Mouse (Mus musculus): ENCODE results near the gene Enpp3. TPM values are rescaled to one million over a fixed set of nuclear protein-coding genes. Genes with fewer than 3 reads are reported as not detected.

Enpp3 gene
- polyA plus RNA-seq, 1 experiment = 74.7 TPM

- Histone ChIP-seq H3K27me3 (ENCODE audit: control insufficient read depth, insufficient read depth, low read length, poor library complexity, severe bottlenecking) (no peaks in the 10 kb centered on the region), H3K4me3 (ENCODE audit: low read depth, low read length) (no peak overlapping the region), H3K27ac (ENCODE audit: insufficient read depth, low read length) (no peak overlapping the region), H3K36me3 (ENCODE audit: control insufficient read depth, insufficient read depth, low read length, poor library complexity, severe bottlenecking) (peaks cover 24% of the 10 kb centered on the region), H3K9me3 (replicated peaks; ENCODE audit: control insufficient read depth, insufficient read depth, low read length, poor library complexity, severe bottlenecking) (no peaks in the 10 kb centered on the region), H3K4me1 (ENCODE audit: control insufficient read depth, insufficient read depth, low read length) (peaks cover 7% of the 10 kb centered on the region), H3K9ac (ENCODE audit: low read depth, poor library complexity, severe bottlenecking) (no peak overlapping the region)
- TF ChIP-seq CTCF (IDR thresholded peaks at IDR 0.05; ENCODE audit: low read depth, low read length) = no peak
- TF ChIP-seq POLR2A (IDR thresholded peaks at IDR 0.05; ENCODE audit: insufficient read depth, low read length) = no peak
- TF ChIP-seq EP300 (IDR thresholded peaks at IDR 0.05; ENCODE audit: insufficient read depth, low read depth, low read length) = no peak
Observed at GRCm38 (mm10) chr10:24801796-24802195, 40.8 kb downstream of the Enpp3 start.

GRCm38 (mm10) chr10:24797246-24797645 lies 45.4 kb downstream of the Enpp3 start:
- Histone ChIP-seq H3K9ac (ENCODE audit: low read depth, poor library complexity, severe bottlenecking) (no peak overlapping the region), H3K4me1 (ENCODE audit: control insufficient read depth, insufficient read depth, low read length) (peaks cover 2% of the 10 kb centered on the region)
- TF ChIP-seq CTCF (IDR thresholded peaks at IDR 0.05; ENCODE audit: low read depth, low read length) (peak; percentile 54), POLR2A (IDR thresholded peaks at IDR 0.05; ENCODE audit: insufficient read depth, low read length) (no peak)

GRCm38 (mm10) chr10:24792756-24793155 lies 49.9 kb downstream of the Enpp3 start:
- Histone ChIP-seq H3K27ac (ENCODE audit: insufficient read depth, low read length) (no peak overlapping the region), H3K4me1 (ENCODE audit: control insufficient read depth, insufficient read depth, low read length) (no peaks in the 10 kb centered on the region), H3K9ac (ENCODE audit: low read depth, poor library complexity, severe bottlenecking) (no peak overlapping the region), H3K9me3 (replicated peaks; ENCODE audit: control insufficient read depth, insufficient read depth, low read length, poor library complexity, severe bottlenecking) (no peaks in the 10 kb centered on the region), H3K27me3 (ENCODE audit: control insufficient read depth, insufficient read depth, low read length, poor library complexity, severe bottlenecking) (no peaks in the 10 kb centered on the region; the same call in 1 of the 2 replicates), H3K4me3 (ENCODE audit: low read depth, low read length) (no peak overlapping the region), H3K36me3 (ENCODE audit: control insufficient read depth, insufficient read depth, low read length, poor library complexity, severe bottlenecking) (peaks cover 13% of the 10 kb centered on the region)
- TF ChIP-seq POLR2A (IDR thresholded peaks at IDR 0.05; ENCODE audit: insufficient read depth, low read length) (no peak), CTCF (IDR thresholded peaks at IDR 0.05; ENCODE audit: low read depth, low read length) (no peak), EP300 (IDR thresholded peaks at IDR 0.05; ENCODE audit: insufficient read depth, low read depth, low read length) (no peak)

More at GRCm38 (mm10) chr10:24797246-24797645, 45.4 kb downstream of the Enpp3 start:
- H3K36me3 ChIP-seq (ENCODE audit: control insufficient read depth, insufficient read depth, low read length, poor library complexity, severe bottlenecking) = peaks cover 17% of the 10 kb centered on the region
- H3K27ac ChIP-seq (ENCODE audit: insufficient read depth, low read length) = no peak overlapping the region
- no peaks in the 10 kb centered on the region; the same call in 1 of the 2 replicates for H3K27me3 ChIP-seq (ENCODE audit: control insufficient read depth, insufficient read depth, low read length, poor library complexity, severe bottlenecking)
- no peak overlapping the region for H3K4me3 ChIP-seq (ENCODE audit: low read depth, low read length)
- no peaks in the 10 kb centered on the region for H3K9me3 ChIP-seq (replicated peaks; ENCODE audit: control insufficient read depth, insufficient read depth, low read length, poor library complexity, severe bottlenecking)

GRCm38 (mm10) chr10:24789747-24790545 lies 52.7 kb downstream of the Enpp3 start:
- H3K36me3 ChIP-seq (ENCODE audit: control insufficient read depth, insufficient read depth, low read length, poor library complexity, severe bottlenecking) = peaks cover 7% of the 10 kb centered on the region; the same call in 1 of the 2 replicates
- no peaks in the 10 kb centered on the region for H3K9me3 ChIP-seq (replicated peaks; ENCODE audit: control insufficient read depth, insufficient read depth, low read length, poor library complexity, severe bottlenecking)
- H3K27ac ChIP-seq (ENCODE audit: insufficient read depth, low read length) = no peak overlapping the region
- H3K27me3 ChIP-seq (ENCODE audit: control insufficient read depth, insufficient read depth, low read length, poor library complexity, severe bottlenecking) = no peaks in the 10 kb centered on the region; the same call in 1 of the 2 replicates
- H3K4me3 ChIP-seq (ENCODE audit: low read depth, low read length) = no peak overlapping the region
- no peak overlapping the region for H3K9ac ChIP-seq (ENCODE audit: low read depth, poor library complexity, severe bottlenecking)
- no peaks in the 10 kb centered on the region for H3K4me1 ChIP-seq (ENCODE audit: control insufficient read depth, insufficient read depth, low read length)
- peak; percentile 94 for TF ChIP-seq CTCF (IDR thresholded peaks at IDR 0.05; ENCODE audit: low read depth, low read length)
- no peak for TF ChIP-seq POLR2A (IDR thresholded peaks at IDR 0.05; ENCODE audit: insufficient read depth, low read length)
- no peak for TF ChIP-seq EP300 (IDR thresholded peaks at IDR 0.05; ENCODE audit: insufficient read depth, low read depth, low read length)

- no peaks in the 10 kb centered on the region for H3K9me3 ChIP-seq (replicated peaks; ENCODE audit: control insufficient read depth, insufficient read depth, low read length, poor library complexity, severe bottlenecking)
- H3K27ac ChIP-seq (ENCODE audit: insufficient read depth, low read length) = no peak overlapping the region
- H3K9ac ChIP-seq (ENCODE audit: low read depth, poor library complexity, severe bottlenecking) = no peak overlapping the region
- no peaks in the 10 kb centered on the region for H3K4me1 ChIP-seq (ENCODE audit: control insufficient read depth, insufficient read depth, low read length)
- no peak overlapping the region for H3K4me3 ChIP-seq (ENCODE audit: low read depth, low read length)
- TF ChIP-seq CTCF (IDR thresholded peaks at IDR 0.05; ENCODE audit: low read depth, low read length) (no peak), EP300 (IDR thresholded peaks at IDR 0.05; ENCODE audit: insufficient read depth, low read depth, low read length) (no peak)
- H3K27me3 ChIP-seq (ENCODE audit: control insufficient read depth, insufficient read depth, low read length, poor library complexity, severe bottlenecking) = no peaks in the 10 kb centered on the region
- H3K36me3 ChIP-seq (ENCODE audit: control insufficient read depth, insufficient read depth, low read length, poor library complexity, severe bottlenecking) = peaks cover 19% of the 10 kb centered on the region
Observed at GRCm38 (mm10) chr10:24785345-24785744, 57.3 kb downstream of the Enpp3 start.

GRCm38 (mm10) chr10:24784624-24785276 lies 57.9 kb downstream of the Enpp3 start:
- TF ChIP-seq EP300 (IDR thresholded peaks at IDR 0.05; ENCODE audit: insufficient read depth, low read depth, low read length) = no peak
- TF ChIP-seq POLR2A (IDR thresholded peaks at IDR 0.05; ENCODE audit: insufficient read depth, low read length) = no peak
- TF ChIP-seq CTCF (IDR thresholded peaks at IDR 0.05; ENCODE audit: low read depth, low read length) = no peak
- Histone ChIP-seq H3K9ac (ENCODE audit: low read depth, poor library complexity, severe bottlenecking) (no peak overlapping the region), H3K4me3 (ENCODE audit: low read depth, low read length) (no peak overlapping the region), H3K9me3 (replicated peaks; ENCODE audit: control insufficient read depth, insufficient read depth, low read length, poor library complexity, severe bottlenecking) (no peaks in the 10 kb centered on the region), H3K36me3 (ENCODE audit: control insufficient read depth, insufficient read depth, low read length, poor library complexity, severe bottlenecking) (peaks cover 19% of the 10 kb centered on the region), H3K27me3 (ENCODE audit: control insufficient read depth, insufficient read depth, low read length, poor library complexity, severe bottlenecking) (no peaks in the 10 kb centered on the region), H3K4me1 (ENCODE audit: control insufficient read depth, insufficient read depth, low read length) (no peaks in the 10 kb centered on the region), H3K27ac (ENCODE audit: insufficient read depth, low read length) (no peak overlapping the region)

Measured in ES-Bruce4 (cell line).